Mouse (Mus musculus) CD4-positive naive resting alpha-beta T cell, adult 76 days (primary cell): ENCODE measurements around the gene Vamp3. TPM values are rescaled to one million over a fixed set of nuclear protein-coding genes. Genes with fewer than 3 reads are reported as not detected.

ENCODE experiments used
- total RNA-seq: library from RNA; stranded (reverse); gene quantifications from one replicate; pipeline ENCODE4 v1.2.4, GENCODE M21; 2023

The Vamp3 gene
- 109 TPM for total RNA-seq

DNA sequence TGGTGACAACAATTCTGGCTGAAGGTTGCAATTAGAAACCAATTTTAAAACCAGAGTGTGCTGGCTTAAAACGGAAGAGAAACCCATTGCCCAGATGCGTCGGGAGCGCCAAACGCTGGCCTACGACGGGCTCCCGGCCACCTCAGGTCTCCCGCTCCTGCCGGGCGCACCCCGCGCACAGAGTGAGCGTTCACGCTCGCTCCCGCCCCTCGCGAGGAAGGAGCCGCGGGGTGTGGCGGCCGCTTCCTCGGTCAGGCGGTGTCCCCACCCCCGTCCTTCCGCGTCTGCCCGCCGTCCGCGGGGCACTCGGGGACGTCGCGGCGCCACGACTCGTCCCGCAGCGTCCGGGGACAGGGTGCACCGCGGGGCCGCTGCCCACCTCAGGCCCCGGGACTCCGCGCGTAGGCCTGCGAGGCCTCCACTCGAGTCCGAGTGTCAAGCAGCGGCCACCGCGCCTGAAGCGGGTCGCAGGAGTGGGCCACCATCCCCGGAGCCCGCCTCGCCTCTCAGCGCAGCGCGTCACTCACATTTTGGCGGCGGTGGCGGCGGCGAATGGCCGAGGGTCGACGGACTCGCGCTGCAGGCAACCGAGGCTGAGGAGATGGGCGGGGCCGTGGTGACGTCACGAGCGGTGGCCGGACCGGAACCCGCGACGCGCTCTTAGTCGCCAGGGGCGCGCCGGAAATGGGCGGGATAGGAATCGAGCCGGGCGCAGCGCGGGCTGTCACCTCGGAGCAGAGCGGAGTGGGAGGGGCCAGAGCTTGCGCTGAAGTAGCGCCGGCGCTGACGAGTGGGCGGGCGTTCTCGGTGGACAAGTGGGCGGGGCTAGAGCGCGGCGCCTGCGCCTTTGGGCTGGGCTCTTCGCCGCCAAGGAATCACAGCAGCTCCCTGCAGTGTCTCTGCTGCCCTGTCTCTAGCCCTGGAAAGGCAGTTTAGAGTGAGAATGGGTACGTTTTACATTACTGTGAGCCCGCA, at the start of gene Vamp3:
Gene Vamp3 (minus strand): TSS at position 617 of the 975 bp plus-strand sequence.

DNA sequence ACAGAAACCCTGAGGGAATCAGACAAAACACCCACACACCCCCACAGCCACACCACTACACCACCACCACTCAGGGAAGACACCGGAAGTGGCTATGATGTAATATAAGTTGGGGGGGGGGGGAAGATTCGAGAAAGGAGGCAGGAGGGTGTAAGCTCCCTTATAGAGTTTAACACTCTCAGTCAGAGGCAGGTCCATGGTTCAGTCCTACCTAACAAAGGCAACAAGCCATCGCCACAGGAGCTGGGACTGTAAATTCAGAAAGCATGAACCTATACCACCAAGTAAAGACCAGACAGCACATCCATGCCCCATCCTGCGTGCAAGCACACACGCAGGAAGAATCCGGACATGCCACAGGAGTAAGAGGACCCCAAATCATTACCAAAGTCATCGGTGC, 31.5 kb upstream of the Vamp3 start, which contains the start of gene Gm13090:
Gene Gm13090 (plus strand): TSS at position 301 of the 400 bp plus-strand sequence.

DNA sequence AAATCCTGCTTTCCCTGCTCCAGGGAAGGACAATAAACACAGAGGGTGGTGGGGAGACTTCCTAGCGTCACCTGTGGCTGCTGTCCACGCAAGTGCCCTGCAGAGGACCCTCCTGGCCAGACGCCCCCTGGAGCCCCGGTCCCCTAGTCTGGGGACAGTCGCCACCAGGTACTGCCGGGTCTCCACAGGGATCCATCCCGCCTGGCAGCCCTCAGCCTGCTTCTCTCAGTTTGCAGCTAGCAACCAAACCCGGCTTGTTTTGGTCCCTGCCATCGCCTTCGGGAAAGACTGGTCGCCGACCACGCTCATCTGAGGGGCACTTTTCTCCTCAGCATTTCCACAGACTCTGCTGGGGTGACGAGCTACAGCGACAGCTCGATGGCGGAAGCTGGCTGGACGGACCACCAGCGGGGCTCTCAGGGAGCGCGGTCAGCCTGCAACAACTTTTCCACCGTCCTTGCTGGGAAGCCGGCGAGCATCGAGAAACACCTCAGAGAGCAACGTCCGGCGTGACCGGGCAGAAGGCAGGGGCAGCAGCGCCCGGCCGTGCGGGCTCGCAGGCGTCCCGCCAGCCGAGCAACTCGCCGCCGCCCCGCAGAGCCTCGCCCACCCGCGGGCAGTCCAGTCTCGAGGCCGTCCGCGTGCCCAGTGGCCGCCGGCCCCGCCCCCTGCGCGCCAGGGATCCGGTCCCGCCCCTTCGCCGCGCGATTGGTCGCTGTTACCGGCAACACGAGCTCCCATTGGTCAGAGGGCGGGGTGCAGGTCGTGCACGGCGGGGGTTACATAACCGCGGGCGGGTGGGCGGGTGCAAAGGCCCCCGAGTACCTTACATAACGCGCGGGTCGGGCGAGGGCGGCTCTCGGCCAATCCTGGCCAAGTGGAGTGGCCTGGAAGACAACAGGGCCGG, 13.5 kb downstream of the Vamp3 start, which contains the start of gene Per3:
Gene Per3 (minus strand): TSS at position 629 of the 907 bp plus-strand sequence.

Other genes with a start within 250 kb of the Vamp3 start
- 34.2 TPM for gene Errfi1, start 204.0 kb downstream of the Vamp3 start, total RNA-seq
- 118 TPM for gene Park7, start 143.5 kb downstream of the Vamp3 start, total RNA-seq
- 5.5 TPM for gene Tnfrsf9, start 143.4 kb downstream of the Vamp3 start, total RNA-seq
- not detected for gene Uts2, start 60.9 kb downstream of the Vamp3 start, total RNA-seq
- 1.6 TPM for gene Per3, start 13.3 kb downstream of the Vamp3 start, total RNA-seq
- gene Gm13090, start 31.6 kb upstream of the Vamp3 start, total RNA-seq: not detected